Mouse (Mus musculus) C2C12 (cell line): Measurements from ENCODE around the gene Rbm15.

Source experiments
- CEBPB ChIP-seq: IDR thresholded peaks from one replicate; pipeline ENCODE4 v1.6.1; 2011; ENCODE audit warnings: low read depth, mild to moderate bottlenecking, control low read depth, moderate library complexity
- CTCF ChIP-seq: IDR thresholded peaks from one replicate; pipeline ENCODE4 v1.5.1; 2011; ENCODE audit not compliant: control insufficient read depth, insufficient read depth, insufficient read length
- FOSL1 ChIP-seq: IDR thresholded peaks from one replicate; pipeline ENCODE4 v1.8.0; 2011; ENCODE audit warnings: mild to moderate bottlenecking, low read length; ENCODE audit not compliant: poor library complexity, insufficient read depth, severe bottlenecking
- MAX ChIP-seq: IDR thresholded peaks from one replicate; pipeline ENCODE4 v1.6.1; 2011; ENCODE audit warnings: mild to moderate bottlenecking, control low read depth
- MYOD1 ChIP-seq: IDR thresholded peaks from one replicate; pipeline ENCODE4 v1.6.1; 2011; ENCODE audit warnings: low read depth; ENCODE audit not compliant: control insufficient read depth, insufficient read length
- MYOG ChIP-seq: IDR thresholded peaks from one replicate; pipeline ENCODE4 v1.6.1; 2011; ENCODE audit not compliant: control insufficient read depth, insufficient read length; ENCODE audit errors: extremely low read depth
- USF1 ChIP-seq: IDR thresholded peaks from one replicate; pipeline ENCODE4 v1.6.1; 2011; ENCODE audit warnings: low read depth, mild to moderate bottlenecking, control low read depth, moderate library complexity

DNA sequence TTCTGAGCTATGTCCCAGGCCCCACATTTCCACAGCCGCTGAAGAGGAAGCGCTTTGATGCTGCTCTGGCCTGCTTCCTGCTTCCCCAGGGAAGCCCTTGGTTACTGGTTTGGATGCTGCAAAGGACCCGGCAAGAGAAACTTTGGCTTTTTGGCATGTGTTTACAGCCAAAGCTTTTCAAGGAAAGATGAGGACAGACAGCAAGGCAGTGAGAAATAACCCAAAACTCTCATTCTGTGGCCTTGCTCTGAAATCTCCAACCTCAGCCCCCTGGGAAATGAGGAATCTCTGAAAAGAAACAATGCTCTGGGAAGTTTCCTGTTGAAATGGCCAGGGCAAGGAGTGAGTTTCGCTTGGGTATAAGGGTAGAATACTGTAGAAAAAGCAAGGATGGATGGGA, 26.9 kb upstream of the Rbm15 start:
- TF ChIP-seq USF1 (no peak), CEBPB (no peak), CTCF (no peak), MYOG (no peak), MAX (no peak), FOSL1 (no peak), MYOD1 (no peak)
